Mouse (Mus musculus): ENCODE results near the gene Ctse.
"Not testable (repeated sequence)": the region's sequence is repeated elsewhere in the genome, so short reads cannot be mapped to it uniquely, and the experiment has no call there.

Ctse gene

DNA sequence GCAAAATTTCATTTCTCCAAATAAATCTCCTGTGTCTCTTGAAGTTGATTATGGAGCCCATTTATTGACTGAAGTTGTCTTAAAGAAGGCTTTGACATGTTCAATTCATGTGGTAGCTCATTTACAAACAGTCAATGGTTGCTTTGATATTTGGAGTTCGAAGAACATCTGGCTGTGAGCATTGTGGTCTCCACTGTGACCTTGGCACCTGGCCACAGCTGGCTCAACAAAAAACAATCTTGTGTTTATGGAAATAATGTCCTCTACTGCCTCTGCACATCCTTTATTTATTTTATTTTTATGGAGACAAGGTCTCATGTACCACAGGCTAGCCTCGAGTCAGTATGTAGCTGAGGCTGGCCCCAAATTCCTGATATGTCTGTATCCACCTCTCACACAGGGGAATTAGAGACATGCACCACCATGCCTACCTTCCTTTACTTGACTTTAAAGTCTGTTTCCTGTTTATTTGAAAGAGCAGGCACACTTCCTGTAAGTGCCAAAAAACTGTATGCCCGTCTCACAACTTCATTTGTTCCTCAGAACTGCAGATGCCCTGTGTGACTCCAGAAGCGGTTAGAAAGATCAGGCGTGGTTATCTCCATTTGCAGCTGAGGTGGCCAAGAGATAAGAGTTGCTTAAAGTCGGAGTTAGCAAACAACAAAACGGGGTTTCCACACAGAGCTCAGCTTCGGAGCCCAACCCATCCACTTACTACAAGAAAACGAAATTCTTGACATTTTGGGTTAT lies at the start of gene Ctse:
Ctse (plus strand) TSS at position 516 of the 750 bp plus-strand sequence.
- DNase-seq (ENCODE audit: low read depth, low spot score): peak; percentile 70

GRCm38 (mm10) chr1:131598905-131599304 lies 39.2 kb upstream of the Ctse start, which contains the start of gene Avpr1b:
Avpr1b (plus strand) TSS chr1:131599239.
- no peak for DNase-seq (ENCODE audit: low read depth, low spot score)

DNA sequence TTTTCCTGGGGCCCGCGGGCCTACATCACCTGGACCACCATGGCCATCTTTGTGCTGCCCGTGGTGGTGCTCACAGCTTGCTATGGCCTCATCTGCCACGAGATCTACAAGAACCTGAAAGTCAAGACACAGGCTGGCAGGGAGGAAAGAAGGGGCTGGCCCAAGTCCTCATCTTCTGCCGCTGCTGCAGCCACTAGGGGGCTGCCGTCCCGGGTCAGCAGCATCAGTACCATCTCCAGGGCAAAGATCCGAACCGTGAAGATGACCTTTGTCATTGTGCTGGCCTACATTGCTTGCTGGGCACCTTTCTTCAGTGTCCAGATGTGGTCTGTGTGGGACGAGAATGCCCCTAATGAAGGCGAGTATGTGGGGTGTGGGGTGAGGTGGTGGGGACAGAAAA lies 37.8 kb upstream of the Ctse start:
- DNase-seq (ENCODE audit: low read depth, low spot score): no peak

GRCm38 (mm10) chr1:131606719-131607118 lies 31.4 kb upstream of the Ctse start:
- DNase-seq (ENCODE audit: low read depth, low spot score): no peak

DNA sequence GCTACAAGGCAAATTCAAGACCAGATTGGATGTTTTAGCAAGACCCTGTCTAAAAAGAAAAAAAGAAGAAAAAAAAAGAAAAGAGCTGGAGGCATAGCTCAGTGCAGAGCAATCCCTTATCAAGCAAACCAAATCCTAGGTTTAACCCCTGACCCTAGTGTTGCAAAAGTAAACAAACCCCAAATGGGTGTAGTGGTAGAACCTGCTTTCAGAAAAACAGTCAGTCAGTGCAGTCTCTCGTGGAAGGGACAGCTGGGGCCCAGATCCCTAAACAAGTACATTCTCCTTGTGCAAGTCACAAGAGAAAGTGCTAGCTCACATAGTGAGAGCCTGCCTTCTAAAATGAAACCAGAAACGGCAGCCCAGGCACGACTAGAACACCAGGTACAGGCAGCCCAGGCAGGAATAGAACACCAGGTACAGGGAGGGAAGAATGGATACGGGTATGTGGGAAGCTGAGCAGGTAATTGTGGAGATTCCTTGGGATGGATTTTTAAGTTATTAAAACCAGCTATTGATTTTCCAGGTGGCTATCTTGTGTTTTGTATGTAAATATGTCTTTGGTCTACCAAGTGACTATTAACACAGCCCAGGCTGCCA lies 25.4 kb upstream of the Ctse start:
- no peak for DNase-seq (ENCODE audit: low read depth, low spot score)

GRCm38 (mm10) chr1:131613361-131614133 lies 24.6 kb upstream of the Ctse start:
- DNase-seq (ENCODE audit: low read depth, low spot score): peak; percentile 84

- no peak for DNase-seq (ENCODE audit: low read depth, low spot score)
Measured at GRCm38 (mm10) chr1:131614641-131615040, 23.5 kb upstream of the Ctse start.

DNA sequence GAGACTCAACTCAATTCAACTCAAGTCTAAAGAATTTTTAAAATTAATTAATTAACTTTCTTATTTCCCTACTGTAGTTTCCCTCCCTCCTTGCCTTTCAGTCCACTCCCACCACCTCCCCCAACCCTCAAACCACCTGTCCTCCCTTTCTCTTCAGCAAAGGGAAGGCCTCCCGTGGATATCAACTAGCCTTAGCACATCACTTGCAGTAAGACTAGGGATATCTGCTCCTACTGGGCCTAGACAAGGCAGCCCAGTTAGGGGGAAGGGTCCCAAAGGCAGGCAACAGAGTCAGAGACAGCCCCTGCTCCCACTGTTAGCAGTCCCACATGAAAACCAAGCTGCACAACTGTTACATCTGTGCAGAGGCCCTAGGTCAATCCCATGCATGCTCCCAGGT lies 22.0 kb upstream of the Ctse start:
- DNase-seq (ENCODE audit: low read depth, low spot score): no peak

DNA sequence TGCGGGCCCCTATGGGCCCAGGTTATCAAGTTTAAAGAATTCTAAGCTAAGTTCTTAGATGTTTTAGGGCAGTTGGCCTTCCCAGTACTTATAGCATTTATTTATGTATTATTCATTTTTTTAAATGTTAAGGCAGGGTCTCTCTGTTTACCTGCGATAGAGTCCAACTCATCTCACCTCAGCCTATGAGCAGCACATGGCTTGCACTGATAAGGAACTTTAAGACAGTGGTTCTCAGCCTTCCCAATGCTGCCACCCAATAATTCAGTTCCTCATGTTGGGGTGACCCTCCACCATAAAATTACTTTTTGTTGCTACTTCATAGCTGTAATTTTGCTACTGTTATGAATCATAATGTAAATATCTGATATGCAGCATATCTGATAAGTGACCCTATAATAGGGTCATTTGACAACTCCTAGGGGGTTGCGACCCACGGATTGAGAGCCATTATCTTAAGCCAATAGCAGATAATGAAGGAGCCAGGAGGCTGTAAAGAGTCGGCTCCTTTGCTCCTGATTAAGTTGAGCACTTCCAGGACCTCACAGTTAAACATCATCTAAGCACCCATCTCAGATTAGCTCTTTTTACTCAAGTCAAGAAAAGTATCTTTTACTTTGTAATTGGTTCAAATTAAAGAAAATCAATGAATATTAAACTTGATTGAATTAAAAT lies 21.4 kb upstream of the Ctse start:
- DNase-seq (ENCODE audit: low read depth, low spot score): peak; percentile 56

DNA sequence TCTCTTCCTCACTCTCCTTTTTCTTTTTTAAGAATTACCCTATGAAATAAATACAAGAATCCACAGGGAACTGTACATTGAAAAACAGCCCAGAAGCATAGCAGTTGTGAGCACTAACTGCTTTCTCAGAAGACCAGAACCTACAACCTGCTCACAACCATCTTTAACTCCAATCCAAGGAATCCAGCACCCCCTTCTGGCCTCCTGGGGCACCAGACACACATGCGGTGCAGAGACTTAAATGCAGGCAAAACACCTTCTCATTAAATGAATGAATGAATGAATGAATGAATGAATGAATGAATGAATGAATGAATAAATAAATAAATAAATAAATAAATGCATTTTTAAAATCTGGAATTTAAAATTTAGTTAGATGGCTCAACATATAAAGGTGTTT lies 19.5 kb upstream of the Ctse start:
- no peak for DNase-seq (ENCODE audit: low read depth, low spot score)

GRCm38 (mm10) chr1:131619348-131619747 lies 18.8 kb upstream of the Ctse start:
- DNase-seq (ENCODE audit: low read depth, low spot score): no peak

DNA sequence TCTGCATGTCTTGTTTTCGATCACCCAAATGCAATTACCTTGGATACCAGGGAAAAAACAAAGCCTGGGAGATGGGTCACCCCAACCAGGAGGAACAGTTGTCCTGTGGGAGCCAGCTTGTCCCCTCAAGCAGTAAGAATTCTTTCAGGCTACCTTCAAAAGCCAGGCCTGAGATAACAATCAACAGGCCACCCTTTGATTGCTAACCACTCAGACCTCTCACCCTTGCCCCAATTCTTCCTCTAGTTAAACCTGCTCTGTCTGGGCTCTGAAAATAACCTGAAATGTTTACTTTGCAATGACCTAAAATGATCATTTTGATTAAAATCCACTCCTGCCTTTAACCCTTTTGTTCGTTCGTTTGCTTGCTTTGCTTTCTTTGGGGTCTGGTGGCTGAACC lies 14.5 kb upstream of the Ctse start:
- DNase-seq (ENCODE audit: low read depth, low spot score): no peak

DNA sequence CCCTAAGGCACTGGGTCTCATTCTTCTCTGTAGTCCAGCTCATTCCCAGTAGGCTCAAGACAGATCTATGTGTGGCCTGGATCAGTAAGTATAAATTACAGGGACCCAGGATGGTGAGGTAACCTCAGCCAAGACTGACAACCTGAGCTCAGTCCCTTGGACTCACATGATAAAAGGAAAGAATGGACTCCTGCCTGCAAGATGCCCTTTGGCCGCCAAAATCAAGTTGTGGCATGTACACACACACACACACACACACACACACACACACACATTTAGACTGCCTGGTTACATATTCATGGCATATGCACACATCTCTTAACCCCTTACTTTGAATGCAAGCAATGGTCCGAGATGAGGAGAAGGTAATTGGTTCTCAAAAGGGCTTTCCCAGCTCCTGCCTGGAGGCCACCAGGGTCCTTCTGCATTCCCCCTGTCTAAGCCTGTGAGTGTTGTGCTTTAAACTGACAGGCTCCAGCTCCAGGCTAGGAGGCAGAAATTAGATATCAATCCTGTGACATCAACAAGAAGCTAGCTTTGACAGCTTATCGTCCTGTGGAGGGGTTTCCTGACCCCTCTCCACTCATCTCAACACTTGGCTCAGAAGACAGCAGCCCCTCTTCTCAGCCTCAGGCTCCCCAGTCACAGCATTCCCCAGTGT lies 13.8 kb upstream of the Ctse start:
- no peak for DNase-seq (ENCODE audit: low read depth, low spot score)

- DNase-seq (ENCODE audit: low read depth, low spot score): no peak
Measured at GRCm38 (mm10) chr1:131626200-131626599, 11.9 kb upstream of the Ctse start.

DNA sequence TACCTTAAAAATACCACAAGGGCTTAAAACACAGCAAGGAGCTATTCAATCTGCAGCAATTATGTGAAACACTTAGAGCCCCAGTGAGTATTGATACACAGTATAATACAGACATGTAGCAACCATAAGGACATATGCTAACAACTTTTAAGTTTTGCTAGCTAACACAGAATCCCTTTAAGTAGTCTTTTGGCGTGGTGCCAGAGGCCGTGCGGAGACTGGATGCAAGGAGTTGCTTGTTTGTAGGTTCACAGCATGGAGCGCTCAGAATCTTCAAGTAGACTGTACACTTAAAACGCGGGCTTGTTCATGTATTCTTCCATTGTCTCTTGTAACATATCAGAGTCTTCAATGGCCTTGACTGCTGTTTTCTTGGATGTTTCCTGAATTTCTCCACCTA lies 5.9 kb upstream of the Ctse start:
- DNase-seq (ENCODE audit: low read depth, low spot score): not testable (repeated sequence)

DNA sequence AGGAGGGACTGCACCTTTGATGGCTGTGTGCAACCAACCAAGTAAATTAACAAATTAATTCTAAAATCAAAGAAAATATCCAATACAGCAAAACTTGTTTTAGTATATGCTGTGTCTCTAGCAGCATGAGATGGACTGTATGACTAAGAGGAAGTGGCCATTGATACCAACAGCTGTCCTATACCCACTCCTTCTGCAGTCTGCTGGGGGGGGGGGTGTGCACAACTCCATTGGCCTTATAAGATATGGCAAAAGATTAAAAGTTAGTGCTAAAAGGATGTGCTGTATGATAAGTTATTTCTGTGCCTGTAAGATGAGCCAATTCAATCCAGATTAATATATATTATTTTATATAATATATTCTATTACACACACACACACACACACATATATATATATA lies 3.6 kb upstream of the Ctse start:
- no peak for DNase-seq (ENCODE audit: low read depth, low spot score)

GRCm38 (mm10) chr1:131638541-131639421 lies 675 bp downstream of the Ctse start:
- DNase-seq (ENCODE audit: low read depth, low spot score): no peak

DNA sequence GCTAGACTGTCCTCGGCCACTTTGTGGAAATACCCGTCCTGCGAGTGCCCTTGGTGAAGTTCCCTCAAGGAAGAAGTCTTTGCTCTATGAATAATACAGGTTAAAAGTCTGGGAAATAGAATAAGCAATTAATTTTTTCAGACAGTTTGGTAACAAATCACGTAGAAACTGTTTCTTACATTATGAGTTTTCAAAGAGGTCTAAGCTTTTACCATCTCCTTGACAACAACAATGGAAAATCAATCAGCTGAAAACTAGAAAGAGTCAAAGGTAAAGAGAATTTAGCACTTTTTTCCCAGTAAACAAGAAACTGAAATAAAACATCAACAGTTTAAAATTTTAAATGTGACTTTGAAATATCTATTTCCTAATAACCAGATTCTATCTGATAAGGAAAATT lies 2.0 kb downstream of the Ctse start:
- no peak for DNase-seq (ENCODE audit: low read depth, low spot score)

- no peak for DNase-seq (ENCODE audit: low read depth, low spot score)
Measured at GRCm38 (mm10) chr1:131641565-131641964, 3.5 kb downstream of the Ctse start.

GRCm38 (mm10) chr1:131642251-131642650 lies 4.1 kb downstream of the Ctse start:
- no peak for DNase-seq (ENCODE audit: low read depth, low spot score)

All from c-Kit-negative CD71-positive TER-119-positive erythroid progenitor cells, embryonic 14.5 days (primary cell).